Mouse (Mus musculus): ENCODE data around the gene Doxl2.

GRCm38 (mm10) chr6:49007981-49008380, 33.2 kb downstream of the Doxl2 start:
- no peak for TF ChIP-seq GATA1 (IDR thresholded peaks at IDR 0.05; ENCODE audit: low read length)
- TF ChIP-seq TAL1 (IDR thresholded peaks at IDR 0.05; ENCODE audit: low read length), result no peak

Data from erythroblast, embryonic 14.5 days (primary cell).